Mouse (Mus musculus) left cerebral cortex, adult 11 months (tissue): ENCODE measurements around the gene Gprin3.

Experiments
- DNase-seq: peaks from one replicate; pipeline ENCODE4 v3.0.0; 2022; ENCODE audit warnings: low spot score

Gprin3 gene

GRCm38 (mm10) chr6:59425824-59426533 is at the start of gene Gprin3:
TSS of gene Gprin3 (minus strand) at chr6:59426294.
- peak; percentile 62 for DNase-seq

GRCm38 (mm10) chr6:59458861-59459260 is 32.8 kb upstream of the Gprin3 start:
- no peak for DNase-seq

GRCm38 (mm10) chr6:59456116-59456515 is 30.0 kb upstream of the Gprin3 start:
- no peak for DNase-seq

- no peak for DNase-seq
Measured at GRCm38 (mm10) chr6:59451348-59451747, 25.3 kb upstream of the Gprin3 start.

GRCm38 (mm10) chr6:59445101-59445503 is 19.0 kb upstream of the Gprin3 start:
- no peak for DNase-seq

GRCm38 (mm10) chr6:59435906-59436305 is 9.8 kb upstream of the Gprin3 start:
- DNase-seq = no peak

- no peak for DNase-seq
Measured at GRCm38 (mm10) chr6:59433116-59433515, 7.0 kb upstream of the Gprin3 start.

GRCm38 (mm10) chr6:59426534-59426885 is 416 bp upstream of the Gprin3 start:
- DNase-seq = no peak

- DNase-seq = no peak
Measured at GRCm38 (mm10) chr6:59424871-59425740, 988 bp downstream of the Gprin3 start.

GRCm38 (mm10) chr6:59423836-59424235 is 2.3 kb downstream of the Gprin3 start:
- DNase-seq = no peak

- no peak for DNase-seq
Measured at GRCm38 (mm10) chr6:59419264-59419663, 6.8 kb downstream of the Gprin3 start.

- no peak for DNase-seq
Measured at GRCm38 (mm10) chr6:59418659-59419058, 7.4 kb downstream of the Gprin3 start.

- no peak for DNase-seq
Measured at GRCm38 (mm10) chr6:59414816-59415215, 11.3 kb downstream of the Gprin3 start.

- DNase-seq = no peak
Measured at GRCm38 (mm10) chr6:59412417-59413346, 13.4 kb downstream of the Gprin3 start.

GRCm38 (mm10) chr6:59409001-59409700 is 16.9 kb downstream of the Gprin3 start:
- peak; percentile 18 for DNase-seq

- no peak for DNase-seq
Measured at GRCm38 (mm10) chr6:59407482-59407997, 18.6 kb downstream of the Gprin3 start.

GRCm38 (mm10) chr6:59390208-59390607 is 35.9 kb downstream of the Gprin3 start:
- DNase-seq = no peak

- no peak for DNase-seq
Measured at GRCm38 (mm10) chr6:59365300-59365699, 60.8 kb downstream of the Gprin3 start.

GRCm38 (mm10) chr6:59363282-59363681 is 62.8 kb downstream of the Gprin3 start:
- no peak for DNase-seq

- DNase-seq = no peak
Measured at GRCm38 (mm10) chr6:59354943-59355342, 71.2 kb downstream of the Gprin3 start.

- DNase-seq = no peak
Measured at GRCm38 (mm10) chr6:59351108-59351789, 74.8 kb downstream of the Gprin3 start.
